ENCODE assay signal across 8 mouse cellular contexts in the genomic region with DNA sequence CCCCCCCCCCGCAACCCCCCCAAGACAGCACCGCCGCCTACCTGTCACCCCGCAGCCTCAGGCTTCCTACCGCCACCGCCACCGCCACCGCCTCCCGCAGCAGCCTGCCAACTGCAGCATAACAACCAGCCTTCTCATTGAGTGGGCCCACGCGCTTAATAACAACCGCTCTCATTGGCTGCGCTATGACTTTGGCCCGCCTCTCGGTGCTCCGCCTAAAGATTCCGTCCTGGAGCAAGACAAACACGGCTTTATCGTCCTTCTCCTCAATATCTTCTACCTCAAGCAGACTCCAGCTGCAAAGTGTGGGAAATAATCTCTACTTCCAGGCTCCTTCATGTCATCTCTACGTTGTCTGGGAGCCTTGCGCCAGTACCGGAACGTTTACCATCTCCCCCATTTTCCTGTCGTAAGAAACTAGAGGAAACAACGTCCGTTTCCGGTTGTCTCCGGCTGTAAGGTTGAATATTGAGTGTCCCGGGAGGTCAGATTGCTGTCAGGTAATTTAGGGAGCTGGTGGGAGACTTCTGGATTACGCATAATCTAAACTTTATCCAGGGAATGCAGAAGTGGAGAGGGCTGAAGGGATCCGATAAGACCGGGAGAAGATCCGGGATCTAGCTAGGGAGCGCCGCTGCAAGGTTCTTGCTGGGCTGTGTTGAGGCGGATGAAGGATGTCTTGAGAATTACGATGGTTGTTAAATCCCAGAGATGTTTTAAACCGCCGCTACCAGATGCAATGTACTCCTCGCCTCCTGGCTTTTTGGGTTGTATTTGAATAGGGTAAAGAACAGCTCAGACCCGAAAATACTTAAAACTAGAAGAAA. TPM values are rescaled to one million over a fixed set of nuclear protein-coding genes. Genes with fewer than 3 reads are reported as not detected.
DNase-seq lines count a peak whose midpoint lies in the region; ATAC-seq and TF ChIP-seq lines count a peak whose summit lies in the region.

A gene (minus strand): TSS at position 153 of the 827 bp plus-strand sequence.
A gene (plus strand): TSS at position 214 of the 827 bp plus-strand sequence.

- no peak within 1 kb of the TSS for H3K27ac ChIP-seq in CH12.LX (ENCODE audit: insufficient read depth, low read depth)
- H3K27ac ChIP-seq in forebrain, embryonic 12.5 days = peak within 1 kb of the TSS; percentile 78
- H3K27ac ChIP-seq in liver, postnatal 0 days (ENCODE audit: low read depth) = peak within 1 kb of the TSS; percentile 86
- peak within 1 kb of the TSS; percentile 82 for H3K27ac ChIP-seq in neural tube, embryonic 14.5 days (ENCODE audit: low read depth, low read length)

- H3K36me3 ChIP-seq in CH12.LX (replicated peaks in 1 of 2; ENCODE audit: control insufficient read depth in 1 of 2, insufficient read depth in 1 of 2, low read length in 1 of 2) = peaks cover 6 to 9% of the 10 kb centered on the region in 2 experiments
- H3K36me3 ChIP-seq in forebrain, embryonic 12.5 days (replicated peaks) = no peaks in the 10 kb centered on the region
- peaks cover 3% of the 10 kb centered on the region for H3K36me3 ChIP-seq in liver, postnatal 0 days (replicated peaks; ENCODE audit: insufficient read depth, low read length)
- H3K36me3 ChIP-seq in neural tube, embryonic 14.5 days (ENCODE audit: control insufficient read depth, insufficient read depth, low read length) = peaks cover 2% of the 10 kb centered on the region; the same call in 1 of the 2 replicates

- TF ChIP-seq RAD21 in CH12.LX (IDR thresholded peaks at IDR 0.05; ENCODE audit: low read depth, low read length) = no peak

- H3K79me2 ChIP-seq in CH12.LX (replicated peaks; ENCODE audit: control insufficient read depth, extremely low read depth, insufficient read depth, poor library complexity, severe bottlenecking) = peaks cover 23% of the 10 kb centered on the region

- dilution Hi-C loops in CH12.LX (cut with MboI; ENCODE audit: extremely low pct_ligation_motif_present, extremely low pct_unique_long_range_greater_than_20kb, low sequenced_read_pairs) = no loop called here

- intact Hi-C loops in heart, postnatal 10 days (cut with DNase I) = no loop called here

- TF ChIP-seq CTCF in CH12.LX (conservative IDR thresholded peaks at IDR 0.05 in 1 of 2, IDR thresholded peaks at IDR 0.05 in 1 of 2; ENCODE audit: low read depth in 2 of 2, low read length in 2 of 2) = no peak
- TF ChIP-seq CTCF in liver, postnatal 0 days (IDR thresholded peaks at IDR 0.05; ENCODE audit: low read depth) = no peak; the same call in 1 of the 2 replicates

- DNase-seq in CH12.LX (ENCODE audit: extremely low read depth) = peak; percentile 85
- peak; percentile 84 for DNase-seq in c-Kit-positive CD71-positive TER-119-negative erythroid progenitor cells, embryonic 14.5 days (ENCODE audit: low read depth)
- DNase-seq in heart, postnatal 10 days = peak; percentile 92
- peak; percentile 75 for DNase-seq in large intestine, adult 2 months (ENCODE audit: low read depth, low spot score)
- DNase-seq in liver, postnatal 0 days = peak; percentile 90
- peak; percentile 90 for DNase-seq in testis, postnatal 10 days (ENCODE audit: low spot score)

- ATAC-seq in forebrain, embryonic 12.5 days (ENCODE audit: low FRiP score) = peak; percentile 99
- peak; percentile 99 for ATAC-seq in liver, postnatal 0 days
- ATAC-seq in neural tube, embryonic 14.5 days (ENCODE audit: low read depth) = peak; percentile 100

- under 1% methylated on average over 41 of the region's 41 CpGs for WGBS in forebrain, embryonic 12.5 days
- under 1% methylated on average over 41 of the region's 41 CpGs for WGBS in large intestine, adult 2 months
- under 1% methylated on average over 41 of the region's 41 CpGs for WGBS in liver, postnatal 0 days (ENCODE audit: insufficient replicate concordance)
- WGBS in neural tube, embryonic 14.5 days = under 1% methylated on average over 40 of the region's 41 CpGs

- H3K9ac ChIP-seq in CH12.LX (ENCODE audit: insufficient read depth, low read depth) = peak within 1 kb of the TSS; percentile 98
- H3K9ac ChIP-seq in forebrain, embryonic 12.5 days = peak within 1 kb of the TSS; percentile 87
- H3K9ac ChIP-seq in liver, postnatal 0 days (replicated peaks) = peak within 1 kb of the TSS; percentile 71
- peak within 1 kb of the TSS; percentile 82 for H3K9ac ChIP-seq in neural tube, embryonic 14.5 days (replicated peaks; ENCODE audit: low read depth, low read length)

- peak within 1 kb of the TSS; percentile 82 for H3K4me2 ChIP-seq in CH12.LX (ENCODE audit: insufficient read depth, low read depth, poor library complexity, severe bottlenecking)
- peak within 1 kb of the TSS; percentile 91 for H3K4me2 ChIP-seq in forebrain, embryonic 12.5 days
- H3K4me2 ChIP-seq in liver, postnatal 0 days (ENCODE audit: low read depth, low read length) = peak within 1 kb of the TSS; percentile 83
- peak within 1 kb of the TSS; percentile 88 for H3K4me2 ChIP-seq in neural tube, embryonic 14.5 days (ENCODE audit: low read depth, low read length)

- H3K9me3 ChIP-seq in CH12.LX (replicated peaks; ENCODE audit: low read length) = no peaks in the 10 kb centered on the region
- no peaks in the 10 kb centered on the region for H3K9me3 ChIP-seq in forebrain, embryonic 12.5 days
- no peaks in the 10 kb centered on the region for H3K9me3 ChIP-seq in liver, postnatal 0 days (ENCODE audit: low read length)
- no peaks in the 10 kb centered on the region for H3K9me3 ChIP-seq in neural tube, embryonic 14.5 days (ENCODE audit: control insufficient read depth, low read length)

- TF ChIP-seq EP300 in CH12.LX (IDR thresholded peaks at IDR 0.05; ENCODE audit: low read length) = no peak
- TF ChIP-seq EP300 in liver, postnatal 0 days (IDR thresholded peaks at IDR 0.05; ENCODE audit: low read depth) = peak; percentile 70; the same call in 1 of the 2 replicates

- no peaks in the 10 kb centered on the region for H3K27me3 ChIP-seq in CH12.LX (replicated peaks)
- no peaks in the 10 kb centered on the region for H3K27me3 ChIP-seq in forebrain, embryonic 12.5 days
- H3K27me3 ChIP-seq in liver, postnatal 0 days (ENCODE audit: insufficient read depth, low read length) = no peaks in the 10 kb centered on the region
- no peaks in the 10 kb centered on the region for H3K27me3 ChIP-seq in neural tube, embryonic 14.5 days (ENCODE audit: control insufficient read depth, insufficient read depth, low read length)

- in situ Hi-C loops in CH12.LX (cut with MboI; ENCODE audit: low pct_ligation_motif_present, low pct_unique_long_range_greater_than_20kb, low sequenced_read_pairs) = no loop called here

- peak; percentile 78 for TF ChIP-seq POLR2A in CH12.LX (IDR thresholded peaks at IDR 0.05; ENCODE audit: low read depth, low read length)

- H3K4me3 ChIP-seq in CH12.LX (replicated peaks in 1 of 3; ENCODE audit: low read depth in 2 of 3, low read length in 2 of 3, poor library complexity in 1 of 3) = peak within 1 kb of the TSS; percentile 88 to 98 (median 92)
- peak within 1 kb of the TSS; percentile 91 for H3K4me3 ChIP-seq in forebrain, embryonic 12.5 days (replicated peaks)
- peak within 1 kb of the TSS; percentile 61 for H3K4me3 ChIP-seq in liver, postnatal 0 days (ENCODE audit: low read depth, low read length)
- peak within 1 kb of the TSS; percentile 75 for H3K4me3 ChIP-seq in neural tube, embryonic 14.5 days (ENCODE audit: low read depth, low read length)

- H3K4me1 ChIP-seq in CH12.LX (ENCODE audit: control insufficient read depth in 1 of 2, insufficient read depth in 2 of 2) = peaks cover 0 to 20% of the 10 kb centered on the region in 2 experiments; a peak in 2 of 4 replicates
- H3K4me1 ChIP-seq in forebrain, embryonic 12.5 days = peaks cover 12% of the 10 kb centered on the region
- H3K4me1 ChIP-seq in liver, postnatal 0 days (ENCODE audit: insufficient read depth) = peaks cover 12% of the 10 kb centered on the region
- peaks cover 12% of the 10 kb centered on the region for H3K4me1 ChIP-seq in neural tube, embryonic 14.5 days (ENCODE audit: control insufficient read depth, insufficient read depth, low read length)

TF ChIP-seq in CH12.LX, 34 proteins besides CTCF, POLR2A, EP300 and RAD21 (continues in another document):
- no peak for TF ChIP-seq RCOR1 (conservative IDR thresholded peaks at IDR 0.05; ENCODE audit: low read depth, low read length)
- no peak for TF ChIP-seq BHLHE40 (IDR thresholded peaks at IDR 0.05; ENCODE audit: low read depth, low read length)
- TF ChIP-seq MAX (IDR thresholded peaks at IDR 0.05; ENCODE audit: low read length) = peak; percentile 50
- TF ChIP-seq PAX5 (IDR thresholded peaks at IDR 0.05; ENCODE audit: low read length) = no peak
- TF ChIP-seq USF2 (conservative IDR thresholded peaks at IDR 0.05; ENCODE audit: low read depth, low read length) = no peak
- TF ChIP-seq ELF1 (IDR thresholded peaks at IDR 0.05; ENCODE audit: low read depth, low read length) = peak; percentile 60; the same call in 1 of the 2 replicates
- TF ChIP-seq CHD2 (IDR thresholded peaks at IDR 0.05; ENCODE audit: low read length) = peak; percentile 91
- no peak for TF ChIP-seq MXI1 (IDR thresholded peaks at IDR 0.05; ENCODE audit: low read depth, low read length)
- TF ChIP-seq TBP (conservative IDR thresholded peaks at IDR 0.05; ENCODE audit: low read depth, low read length) = peak; percentile 70; the same call in 1 of the 2 replicates
- no peak for TF ChIP-seq ETS1 (conservative IDR thresholded peaks at IDR 0.05; ENCODE audit: low read depth, low read length)
- no peak for TF ChIP-seq ZC3H11A (IDR thresholded peaks at IDR 0.05; ENCODE audit: low read depth, low read length)
- peak; percentile 93 for TF ChIP-seq HCFC1 (IDR thresholded peaks at IDR 0.05; ENCODE audit: low read depth, low read length)

RNA-seq across cellular contexts. Expression of the first gene that starts in this region (rescaled TPM):
- 3.6 and 4.7 TPM in 2 replicates for total RNA-seq in CH12.LX (2012; rRNA removed)
- 5.5 and 6.2 TPM in 2 replicates for total RNA-seq in CH12.LX (2014; rRNA removed)
- polyA plus RNA-seq in CH12.LX (2012; ENCODE audit: insufficient read length, low read depth) = 4.4 and 4.6 TPM in 2 replicates
- 10.2 and 11.2 TPM in 2 replicates for polyA plus RNA-seq in forebrain, embryonic 12.5 days (2016; fragmentation: Nextera tagmentation; extraction: Ambion mirVana)
- total RNA-seq in heart, postnatal 10 days (2021) = 10 to 100 TPM; 12.5 to 15.7 TPM
- 0.74 and 2.9 TPM in 2 replicates for polyA plus RNA-seq in large intestine, adult 2 months (2012; rRNA removed)
- 3.0 and 4.1 TPM in 2 replicates for polyA plus RNA-seq in liver, postnatal 0 days (2015; fragmentation: Nextera tagmentation; extraction: Ambion mirVana)
- polyA plus RNA-seq in neural tube, embryonic 14.5 days (2014; fragmentation: Nextera tagmentation; extraction: Ambion mirVana) = 16.2 and 18.6 TPM in 2 replicates

RNA-seq across cellular contexts. Expression of the second gene that starts in this region (rescaled TPM):
- 139 and 145 TPM in 2 replicates for total RNA-seq in CH12.LX (2012; rRNA removed)
- 184 and 210 TPM in 2 replicates for total RNA-seq in CH12.LX (2014; rRNA removed)
- 62.9 and 89.6 TPM in 2 replicates for polyA plus RNA-seq in CH12.LX (2012; ENCODE audit: insufficient read length, low read depth)
- polyA plus RNA-seq in forebrain, embryonic 12.5 days (2016; fragmentation: Nextera tagmentation; extraction: Ambion mirVana) = 168 and 170 TPM in 2 replicates
- total RNA-seq in heart, postnatal 10 days (2021) = 100 to 1,000 TPM; 233 to 237 TPM
- polyA plus RNA-seq in large intestine, adult 2 months (2012; rRNA removed) = 60.2 TPM in 2 replicates
- 129 and 133 TPM in 2 replicates for polyA plus RNA-seq in liver, postnatal 0 days (2015; fragmentation: Nextera tagmentation; extraction: Ambion mirVana)
- 190 and 213 TPM in 2 replicates for polyA plus RNA-seq in neural tube, embryonic 14.5 days (2014; fragmentation: Nextera tagmentation; extraction: Ambion mirVana)
